14 mouse cellular contexts compared by ENCODE assay signal in genomic region chr15:88661654-88662053, GRCm38 (mm10).
DNase-seq lines count a peak whose midpoint lies in the region; ATAC-seq and TF ChIP-seq lines count a peak whose summit lies in the region.
"Had no signal": no experiment of that assay in that cellular context is flagged by ENCODE, and none has a peak within 500 bp of the region (broad histone marks: within the 10 kb centered on the region; RNA-seq: fewer than 3 reads in every experiment).

No protein-coding gene starts in this region.

- H3K27me3 ChIP-seq in liver, adult 2 months (ENCODE audit: control insufficient read depth, insufficient read depth, low read length) = 0 out of 2 replicates have a peak, but pooled peaks cover 2% of the 10 kb centered on the region
- 0 out of 2 replicates have a peak, but pooled peaks cover 3% of the 10 kb centered on the region for H3K27me3 ChIP-seq in liver, postnatal 0 days (ENCODE audit: insufficient read depth, low read length)

- WGBS in liver, adult 2 months = 60% methylated on average over 3 of the region's 3 CpGs
- 60% methylated on average over 3 of the region's 3 CpGs for WGBS in liver, postnatal 0 days (ENCODE audit: insufficient replicate concordance)

- H3K9ac ChIP-seq in liver, adult 2 months (ENCODE audit: low read depth, low read length) = no peak overlapping the region
- H3K9ac ChIP-seq in liver, postnatal 0 days (replicated peaks) = no peak overlapping the region
- H3K9ac ChIP-seq: kidney, embryonic 15.5 days; liver, embryonic 14.5 days; stomach, embryonic 15.5 days had no signal

- ATAC-seq in liver, postnatal 0 days = no peak
- ATAC-seq: forebrain, embryonic 16.5 days; intestine, embryonic 16.5 days had no signal

- H3K9me3 ChIP-seq in liver, postnatal 0 days (ENCODE audit: low read length) = no peaks in the 10 kb centered on the region
- H3K9me3 ChIP-seq: forebrain, embryonic 10.5 days; kidney, embryonic 15.5 days; stomach, embryonic 15.5 days had no signal

- H3K4me3 ChIP-seq in liver, adult 2 months (ENCODE audit: insufficient read depth, low read depth, low read length) = no peak overlapping the region
- H3K4me3 ChIP-seq in liver, postnatal 0 days (ENCODE audit: low read depth, low read length) = no peak overlapping the region
- H3K4me3 ChIP-seq: kidney, embryonic 15.5 days; stomach, embryonic 15.5 days had no signal

- no peaks in the 10 kb centered on the region for H3K4me1 ChIP-seq in liver, adult 2 months (ENCODE audit: control insufficient read depth, insufficient read depth, low read length)
- H3K4me1 ChIP-seq in liver, postnatal 0 days (ENCODE audit: insufficient read depth) = no peaks in the 10 kb centered on the region; the same call in 1 of the 2 replicates
- H3K4me1 ChIP-seq: stomach, embryonic 15.5 days had no signal

- no peaks in the 10 kb centered on the region for H3K36me3 ChIP-seq in liver, adult 2 months (ENCODE audit: control insufficient read depth, insufficient read depth, low read length)
- no peaks in the 10 kb centered on the region for H3K36me3 ChIP-seq in liver, postnatal 0 days (replicated peaks; ENCODE audit: insufficient read depth, low read length)
- H3K36me3 ChIP-seq: forebrain, embryonic 10.5 days; kidney, embryonic 15.5 days; stomach, embryonic 15.5 days had no signal

- H3K27ac ChIP-seq in liver, adult 2 months (replicated peaks; ENCODE audit: insufficient read depth, low read depth, low read length) = no peak overlapping the region
- H3K27ac ChIP-seq in liver, postnatal 0 days (ENCODE audit: low read depth) = no peak overlapping the region
- H3K27ac ChIP-seq: forebrain, embryonic 10.5 days; kidney, embryonic 15.5 days; liver, embryonic 14.5 days; macrophage; stomach, embryonic 15.5 days had no signal

- H3K4me2 ChIP-seq in liver, postnatal 0 days (ENCODE audit: low read depth, low read length) = no peak overlapping the region

- TF ChIP-seq CTCF in liver, adult 2 months (IDR thresholded peaks at IDR 0.05; ENCODE audit: low read depth, low read length) = 0 out of 2 replicates have a peak, but pooled peaks have one; percentile 0
- TF ChIP-seq CTCF in liver, postnatal 0 days (IDR thresholded peaks at IDR 0.05; ENCODE audit: low read depth) = no peak

- peak; percentile 56 to 65 for DNase-seq in cerebellum, postnatal 10 days
- no peak for DNase-seq in cerebellum, postnatal 36 days
- DNase-seq in heart, adult 9 months (ENCODE audit: low spot score in 2 of 2) = peak; percentile 7 to 16
- no peak for DNase-seq in heart, postnatal 4 days
- peak; percentile 7 for DNase-seq in liver, adult 2 months (ENCODE audit: extremely low read depth, low read depth, low spot score)
- DNase-seq in liver, postnatal 0 days = no peak
- DNase-seq in gastrocnemius, postnatal 4 days (ENCODE audit: low spot score in 2 of 2) = no peak

- no peak for TF ChIP-seq EP300 in liver, postnatal 0 days (IDR thresholded peaks at IDR 0.05; ENCODE audit: low read depth)

- no peak for TF ChIP-seq POLR2A in liver, adult 2 months (IDR thresholded peaks at IDR 0.05; ENCODE audit: extremely low read depth, insufficient read depth, low read length)

- H3K79me2 ChIP-seq in liver, adult 2 months (ENCODE audit: control insufficient read depth, insufficient read depth, low read length) = no peaks in the 10 kb centered on the region

Comparison
In these comparisons a context has a peak if more than half of its experiments do, and no peak if none do; other contexts are left out.
1. DNase-seq: peak in cerebellum, postnatal 10 days (2 of 2), heart, adult 9 months (2 of 2) and liver, adult 2 months (single experiment); none in cerebellum, postnatal 36 days (0 of 2), heart, postnatal 4 days (single experiment), liver, postnatal 0 days (single experiment) and gastrocnemius, postnatal 4 days (0 of 2).